Mouse (Mus musculus) liver, adult 2 months (tissue): ENCODE measurements at regions not wholly inside any gene's neighbourhood (a gene's known extent, or its start where the extent isn't known, plus 50 kb on each side); places are given as distances from the start of the nearest gene placed in this dataset.

Experiments used
- DNase-seq: peaks from one replicate; pipeline ENCODE4 v3.0.0-alpha.2; 2011; ENCODE audit warnings: low read depth, low spot score; ENCODE audit errors: extremely low read depth
- H3K27ac ChIP-seq: fragments of 200-500 bp; replicated peaks from 2 replicates; pipeline ENCODE4 v1.5.1; 2012; ENCODE audit warnings: low read depth, mild to moderate bottlenecking, control low read depth, inconsistent platforms, low read length; ENCODE audit not compliant: insufficient read depth
- H3K27me3 ChIP-seq: fragments of 200-500 bp; 2 replicates; pipeline ENCODE4 v1.6.1; 2012; ENCODE audit warnings: mild to moderate bottlenecking, moderate library complexity, low read length, inconsistent platforms; ENCODE audit not compliant: control insufficient read depth, insufficient read depth
- H3K36me3 ChIP-seq: fragments of 200-500 bp; 2 replicates; pipeline ENCODE4 v1.6.1; 2012; ENCODE audit warnings: low read length, inconsistent platforms; ENCODE audit not compliant: control insufficient read depth, insufficient read depth
- H3K4me1 ChIP-seq: fragments of 200-500 bp; 2 replicates; pipeline ENCODE4 v1.6.1; 2011; ENCODE audit warnings: low read length; ENCODE audit not compliant: control insufficient read depth, insufficient read depth
- H3K4me3 ChIP-seq: fragments of 200-500 bp; 2 replicates; pipeline ENCODE4 v1.5.1; 2011; ENCODE audit warnings: low read depth, mild to moderate bottlenecking, control low read depth, low read length, moderate library complexity; ENCODE audit not compliant: insufficient read depth
- H3K79me2 ChIP-seq: fragments of 200-500 bp; 2 replicates; pipeline ENCODE4 v1.6.1; 2012; ENCODE audit warnings: inconsistent platforms, mild to moderate bottlenecking, low read length, moderate library complexity; ENCODE audit not compliant: control insufficient read depth, insufficient read depth
- H3K9ac ChIP-seq: fragments of 200-500 bp; 2 replicates; pipeline ENCODE4 v1.6.1; 2012; ENCODE audit warnings: low read depth, mild to moderate bottlenecking, control low read depth, inconsistent platforms, low read length
- CTCF ChIP-seq: fragments of 200-500 bp; IDR thresholded peaks from 2 replicates; pipeline ENCODE4 v1.5.1; 2011; ENCODE audit warnings: low read depth, low read length, control low read depth
- POLR2A ChIP-seq: fragments of 200-500 bp; IDR thresholded peaks from 2 replicates; pipeline ENCODE4 v1.6.1; 2011; ENCODE audit warnings: low read length, control low read depth; ENCODE audit not compliant: insufficient read depth; ENCODE audit errors: extremely low read depth
- WGBS: fragments of 180-500 bp; shearing (Covaris S2); methylation state at CpG from one replicate; pipeline ENCODE4 v1.1.7; 2018; 5-methylcytosine and 5-hydroxymethylcytosine counted together

DNA sequence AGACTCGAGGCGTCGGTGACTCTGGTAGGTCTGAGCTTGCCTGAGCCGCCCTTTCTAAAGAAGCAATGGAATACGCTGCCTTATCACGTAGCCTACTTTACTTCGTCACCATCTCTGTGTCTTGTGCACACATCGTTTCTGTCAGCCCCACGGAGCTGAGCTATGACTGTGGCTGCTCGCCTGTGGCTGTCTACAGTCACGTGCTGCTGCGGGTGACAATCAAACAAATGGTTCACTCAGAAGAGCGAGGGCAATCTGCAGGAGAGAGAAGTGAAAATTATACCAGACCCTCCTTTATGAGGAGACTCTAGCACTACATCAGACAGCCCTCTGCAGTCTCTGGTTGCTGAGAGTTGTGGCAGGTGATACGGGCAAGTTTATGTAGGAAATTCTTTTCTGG is 76.0 kb upstream of the Tlk1 start:
- peak; percentile 37 for DNase-seq
- WGBS: 58% methylated on average over 14 of the region's 14 CpGs
- no peaks in the 10 kb centered on the region for H3K79me2 ChIP-seq
- H3K4me3 ChIP-seq: no peak overlapping the region
- peaks cover 2% of the 10 kb centered on the region; the same call in 1 of the 2 replicates for H3K4me1 ChIP-seq
- H3K9ac ChIP-seq: no peak overlapping the region
- no peak for TF ChIP-seq POLR2A
- TF ChIP-seq CTCF: no peak
- H3K27me3 ChIP-seq: no peaks in the 10 kb centered on the region
- H3K27ac ChIP-seq: no peak overlapping the region
- no peaks in the 10 kb centered on the region for H3K36me3 ChIP-seq

DNA sequence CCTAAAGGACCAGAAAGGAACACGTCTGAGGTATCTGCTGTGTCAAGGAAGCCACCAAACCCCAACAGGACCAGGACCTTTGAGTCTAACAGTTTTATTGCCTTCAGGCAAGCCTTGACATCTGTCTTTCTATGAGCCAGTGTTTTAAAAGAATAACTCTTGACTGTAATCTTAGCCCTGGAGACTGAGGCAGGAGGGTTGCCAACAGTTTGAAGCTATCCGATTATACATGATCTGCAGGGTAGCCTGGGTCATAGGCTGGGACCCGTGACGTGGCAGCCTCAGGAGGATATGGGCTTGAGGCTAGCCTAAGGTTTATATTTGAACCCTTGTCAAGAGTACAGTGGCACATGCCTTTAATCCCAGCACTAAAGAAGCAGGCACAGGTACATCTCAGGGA is 73.5 kb upstream of the Tlk1 start:
- H3K36me3 ChIP-seq: no peaks in the 10 kb centered on the region
- TF ChIP-seq CTCF (no peak), POLR2A (no peak)
- H3K9ac ChIP-seq: no peak overlapping the region
- H3K79me2 ChIP-seq: no peaks in the 10 kb centered on the region
- H3K27ac ChIP-seq: no peak overlapping the region
- no peak overlapping the region for H3K4me3 ChIP-seq
- no peaks in the 10 kb centered on the region for H3K4me1 ChIP-seq
- H3K27me3 ChIP-seq: no peaks in the 10 kb centered on the region
- no peak for DNase-seq
- 97% methylated on average over 4 of the region's 4 CpGs for WGBS

DNA sequence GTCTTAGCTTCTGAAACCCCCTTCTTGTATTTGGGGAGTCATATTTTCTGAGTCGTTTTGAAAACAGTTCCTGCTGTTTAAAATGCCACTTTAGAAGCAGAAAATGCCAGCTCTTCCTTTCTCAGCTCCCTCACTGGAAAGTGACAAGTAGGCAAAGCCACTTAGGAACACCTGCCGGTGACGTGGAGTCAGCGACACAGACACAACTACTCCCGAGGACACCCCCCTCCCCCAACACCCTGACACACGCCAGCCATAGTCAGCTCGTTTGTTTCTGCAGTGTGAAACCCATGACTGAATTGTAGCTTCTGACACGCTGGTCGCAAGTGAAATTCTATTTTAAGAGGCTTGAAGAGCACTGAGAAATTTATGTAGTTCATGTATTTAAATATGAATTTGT is 72.9 kb upstream of the Tlk1 start:
- DNase-seq: no peak
- H3K27me3 ChIP-seq: no peaks in the 10 kb centered on the region
- no peak overlapping the region for H3K9ac ChIP-seq
- no peak overlapping the region for H3K4me3 ChIP-seq
- 88% methylated on average over 9 of the region's 9 CpGs for WGBS
- H3K36me3 ChIP-seq: no peaks in the 10 kb centered on the region
- no peaks in the 10 kb centered on the region for H3K4me1 ChIP-seq
- H3K27ac ChIP-seq: no peak overlapping the region
- TF ChIP-seq POLR2A (no peak), CTCF (no peak)
- H3K79me2 ChIP-seq: no peaks in the 10 kb centered on the region

DNA sequence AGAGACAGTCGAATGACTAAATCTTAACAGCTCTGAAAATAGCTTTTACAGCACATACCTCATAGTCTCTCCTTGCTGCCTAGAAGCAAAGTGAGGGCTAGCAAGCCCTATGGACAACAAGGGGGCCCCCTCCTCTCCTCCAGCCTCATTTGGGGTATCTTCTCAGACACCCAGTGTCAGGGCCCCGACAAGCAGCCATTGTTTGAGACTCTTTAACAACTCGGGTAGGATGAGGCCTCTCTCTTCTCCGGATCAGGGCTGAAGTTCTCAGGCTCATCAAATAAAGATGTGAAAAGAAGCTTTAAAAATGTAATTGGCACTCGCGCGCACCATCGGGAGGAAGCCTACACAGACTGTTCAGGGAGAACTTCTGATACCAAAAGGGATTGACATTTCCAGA is 71.8 kb upstream of the Tlk1 start:
- no peaks in the 10 kb centered on the region for H3K27me3 ChIP-seq
- no peak overlapping the region for H3K4me3 ChIP-seq
- no peak overlapping the region for H3K9ac ChIP-seq
- H3K36me3 ChIP-seq: no peaks in the 10 kb centered on the region
- WGBS: 95% methylated on average over 8 of the region's 8 CpGs
- no peaks in the 10 kb centered on the region for H3K4me1 ChIP-seq
- DNase-seq: no peak
- no peak overlapping the region for H3K27ac ChIP-seq
- no peaks in the 10 kb centered on the region for H3K79me2 ChIP-seq
- no peak for TF ChIP-seq POLR2A
- TF ChIP-seq CTCF: no peak

DNA sequence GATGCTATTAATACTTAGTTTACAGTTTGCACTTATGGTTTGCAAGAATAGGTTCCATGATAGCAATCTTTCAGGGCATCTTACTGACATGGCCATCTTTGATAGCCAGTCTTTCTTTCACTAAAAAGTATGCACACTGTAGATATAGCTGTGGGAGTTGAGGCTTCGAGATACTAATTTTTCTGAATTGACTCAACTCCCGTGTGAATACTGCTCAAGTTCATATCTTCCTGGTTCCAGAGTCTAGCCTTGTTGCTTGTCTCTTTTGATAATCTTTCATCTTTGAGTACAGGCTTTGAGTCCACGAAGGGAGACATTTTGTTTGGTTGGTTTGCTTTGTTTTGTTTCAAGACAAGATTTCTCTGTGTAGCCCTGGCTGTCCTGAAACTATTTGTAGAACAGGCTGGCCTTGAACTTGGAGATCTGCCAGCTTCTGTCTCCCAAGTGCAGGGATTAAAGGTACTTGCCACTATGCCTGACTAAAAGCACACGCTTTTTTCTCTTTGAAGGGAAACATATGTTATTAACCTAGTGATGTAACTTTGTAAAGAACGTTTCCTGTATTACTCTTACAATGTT is 64.1 kb upstream of the Tlk1 start:
- TF ChIP-seq POLR2A (no peak), CTCF (no peak)
- Histone ChIP-seq H3K79me2 (no peaks in the 10 kb centered on the region), H3K27ac (no peak overlapping the region), H3K4me1 (peaks cover 2% of the 10 kb centered on the region; the same call in 1 of the 2 replicates), H3K9ac (no peak overlapping the region), H3K36me3 (no peaks in the 10 kb centered on the region), H3K4me3 (no peak overlapping the region), H3K27me3 (no peaks in the 10 kb centered on the region)
- 39% methylated on average over 5 of the region's 5 CpGs for WGBS
- peak; percentile 69 for DNase-seq

DNA sequence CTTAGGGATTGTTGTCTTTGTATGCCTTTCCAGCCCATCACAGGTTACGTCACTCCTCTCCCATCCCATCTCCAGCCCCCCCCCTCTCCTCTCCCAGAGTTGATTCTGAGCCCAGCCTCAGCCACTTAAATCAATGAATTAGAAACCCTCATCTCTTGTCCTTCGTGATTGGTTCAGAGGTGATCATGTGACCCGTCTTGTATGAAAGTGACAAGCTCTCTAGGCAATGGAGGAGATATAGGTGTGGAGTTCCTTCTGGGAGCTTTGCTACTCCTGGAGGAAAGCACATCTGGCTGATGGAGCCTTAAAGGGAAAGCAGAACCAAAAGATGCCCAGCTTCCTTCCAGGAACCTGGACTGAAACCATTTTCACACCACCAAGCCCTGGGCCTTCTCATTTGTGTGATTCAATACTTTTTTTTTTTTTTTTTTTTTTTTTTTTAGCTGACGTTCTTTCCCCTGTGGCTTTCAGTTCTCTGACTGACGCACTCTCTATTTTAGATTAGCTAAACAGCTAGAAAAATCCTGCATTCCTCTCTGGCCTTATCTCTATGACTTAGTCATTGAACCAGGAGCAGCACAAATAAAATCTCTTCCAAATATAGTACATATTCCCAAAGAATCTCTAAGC is 63.4 kb upstream of the Tlk1 start:
- no peak overlapping the region for H3K27ac ChIP-seq
- TF ChIP-seq POLR2A (no peak), CTCF (no peak)
- DNase-seq: no peak
- no peak overlapping the region for H3K4me3 ChIP-seq
- no peaks in the 10 kb centered on the region for H3K36me3 ChIP-seq
- H3K79me2 ChIP-seq: no peaks in the 10 kb centered on the region
- no peaks in the 10 kb centered on the region for H3K27me3 ChIP-seq
- WGBS: 86% methylated on average over 5 of the region's 5 CpGs
- no peak overlapping the region for H3K9ac ChIP-seq
- H3K4me1 ChIP-seq: peaks cover 2% of the 10 kb centered on the region; the same call in 1 of the 2 replicates
